Mouse (Mus musculus) cerebellum, adult 8-10 months (tissue): ENCODE results near the gene Ptprg.

ENCODE experiments used
- DNase-seq: peaks from one replicate; pipeline ENCODE4 v3.0.0; 2022

The Ptprg gene

DNA sequence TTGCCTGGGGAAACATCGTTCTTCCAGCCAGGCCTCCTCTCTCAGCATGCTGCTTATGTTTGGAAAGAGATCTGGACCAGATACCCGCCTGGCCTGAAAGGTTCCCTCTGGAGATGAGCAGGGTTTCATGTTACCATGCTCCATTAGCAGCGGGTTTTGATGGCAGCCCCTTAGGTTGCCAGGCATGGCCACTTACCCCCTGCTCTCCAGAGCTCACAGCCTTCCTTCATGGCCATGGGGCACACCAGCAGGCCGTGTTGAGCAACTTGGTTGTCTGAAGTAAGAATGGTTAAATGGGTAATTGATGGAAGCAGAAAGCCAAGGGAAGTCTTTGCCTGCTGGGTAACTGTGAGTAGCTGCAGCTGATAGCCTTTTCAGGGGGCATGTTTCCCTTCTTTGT, 274.8 kb downstream of the Ptprg start:
- DNase-seq: no peak

DNA sequence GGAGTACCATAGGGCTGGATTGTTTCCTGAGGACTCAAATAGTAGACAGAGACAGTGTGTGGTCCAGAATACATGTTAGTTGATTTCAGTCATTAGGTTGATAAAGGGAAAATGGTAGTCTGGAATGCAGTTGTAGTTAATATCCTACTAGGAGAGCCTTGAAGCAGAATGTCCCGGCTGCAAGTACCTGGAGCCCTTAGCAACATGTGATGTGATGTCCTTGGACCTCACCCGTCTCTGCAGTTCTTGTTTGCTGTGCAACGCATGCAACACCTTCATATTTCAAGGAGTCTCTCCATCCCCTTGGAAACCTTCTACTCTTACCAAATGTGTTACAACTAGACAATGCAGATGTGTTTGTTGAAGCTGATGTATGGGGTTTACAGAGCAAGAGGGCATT, 280.3 kb downstream of the Ptprg start:
- DNase-seq: no peak

DNA sequence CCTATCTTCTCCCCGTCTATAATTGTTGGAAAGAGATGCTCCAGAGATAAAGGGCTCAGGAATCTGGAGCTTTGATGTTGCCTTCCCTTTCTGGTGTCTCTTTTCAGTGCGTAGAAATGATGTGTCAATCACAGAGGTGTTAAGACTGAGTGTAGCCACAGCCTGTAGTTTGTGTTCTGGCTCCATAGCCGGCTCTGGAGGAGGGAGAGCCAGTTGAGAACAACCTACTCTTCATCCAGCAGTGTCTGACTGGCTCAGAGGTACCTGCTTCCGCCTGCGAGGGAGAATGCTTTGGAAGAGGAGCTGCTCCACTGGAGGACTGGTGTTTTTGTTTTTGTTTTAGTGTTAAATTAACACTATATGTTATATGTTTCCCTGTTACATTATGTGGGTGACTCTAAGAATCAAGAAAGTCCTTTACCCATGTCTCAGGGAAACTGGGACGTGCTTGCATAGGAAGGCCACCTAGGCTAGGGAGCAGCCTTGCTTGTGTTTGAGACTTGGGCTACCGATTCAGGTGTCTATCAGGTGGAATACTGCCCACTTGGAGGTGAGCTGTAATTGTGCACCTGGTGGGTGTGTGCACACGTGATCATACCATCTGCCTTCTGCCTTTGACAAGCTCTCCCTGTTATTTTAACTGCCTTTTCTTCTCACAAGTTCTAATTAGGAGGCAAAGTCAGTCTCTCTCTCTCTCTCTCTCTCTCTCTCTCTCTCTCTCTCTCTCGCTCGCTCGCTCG, 282.5 kb downstream of the Ptprg start:
- no peak for DNase-seq

DNA sequence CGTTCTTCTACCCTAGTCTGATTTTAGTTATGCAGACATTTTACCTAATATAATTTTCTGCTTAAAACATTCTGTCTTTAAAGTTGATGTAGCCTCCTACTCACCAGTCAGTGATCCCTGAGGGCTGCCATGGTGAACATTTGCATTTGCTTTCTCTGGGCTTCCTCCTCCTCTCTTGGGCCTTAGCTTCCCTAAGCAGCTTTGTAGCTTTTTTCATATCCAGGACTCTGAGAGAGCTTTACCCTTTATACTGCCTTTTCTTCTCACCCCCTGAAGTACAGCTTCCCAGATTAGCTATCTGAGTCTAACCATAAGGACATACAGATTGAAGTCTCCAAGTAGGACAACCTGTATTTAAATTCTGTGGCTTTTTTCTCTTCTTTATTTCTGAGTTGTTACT, 284.4 kb downstream of the Ptprg start:
- DNase-seq: no peak

DNA sequence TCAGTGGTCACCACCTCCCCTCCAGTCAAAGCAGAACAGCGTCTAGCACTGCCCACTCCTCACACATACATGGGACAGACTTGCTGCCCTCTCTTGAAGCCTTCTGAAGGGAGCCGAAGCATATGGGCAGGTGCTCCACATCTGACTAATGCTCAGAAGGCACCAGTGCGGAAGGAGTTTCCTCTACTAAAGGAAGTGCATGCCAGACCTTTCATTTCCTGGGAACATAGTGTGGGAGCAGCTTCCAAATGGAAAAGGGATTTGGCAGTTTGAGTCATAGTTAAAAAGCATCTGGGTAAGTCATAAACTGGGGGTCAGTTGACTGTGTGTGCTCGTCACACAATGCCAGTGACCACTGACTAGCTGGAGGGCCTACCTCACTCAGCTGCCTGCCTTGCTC, 288.3 kb downstream of the Ptprg start:
- DNase-seq: no peak

DNA sequence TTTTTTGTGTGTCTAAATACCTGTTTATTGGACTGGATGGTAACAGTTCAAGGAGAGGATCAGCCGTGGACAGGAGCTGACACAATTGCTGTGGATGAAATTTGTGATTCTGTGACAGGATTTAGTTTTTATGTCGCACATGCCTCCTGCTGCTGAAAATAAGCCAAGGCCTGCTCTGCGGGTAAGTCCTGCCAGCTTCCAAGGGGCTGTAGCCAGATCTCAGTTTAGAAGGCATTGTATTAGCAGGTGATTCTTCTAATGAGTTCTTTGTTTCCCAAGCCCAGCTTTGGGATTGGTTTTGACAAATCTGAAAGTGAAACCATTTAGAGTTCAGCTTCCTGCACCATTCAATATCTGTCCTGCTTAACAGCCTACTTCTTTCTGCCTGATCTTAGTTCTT, 299.6 kb downstream of the Ptprg start:
- peak; percentile 50 for DNase-seq

DNA sequence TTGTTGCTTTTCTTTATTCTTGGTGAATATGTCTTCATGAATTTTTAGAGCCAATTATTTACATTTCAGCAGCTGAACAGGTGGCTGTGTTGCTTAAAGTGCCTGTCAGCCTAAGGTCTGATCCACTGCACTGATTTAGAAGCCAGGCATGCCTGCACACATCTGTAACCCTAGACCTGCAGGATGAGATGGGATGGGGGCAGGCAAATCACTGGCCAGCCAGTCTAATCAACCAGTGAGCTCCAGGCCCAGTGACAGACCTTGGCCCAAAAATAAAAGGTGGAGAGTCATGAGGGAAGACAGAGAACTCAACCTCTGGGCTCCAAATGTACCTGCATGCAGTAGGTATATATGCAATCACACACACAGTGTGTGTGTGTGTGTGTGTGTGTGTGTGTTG, 302.2 kb downstream of the Ptprg start:
- no peak for DNase-seq

DNA sequence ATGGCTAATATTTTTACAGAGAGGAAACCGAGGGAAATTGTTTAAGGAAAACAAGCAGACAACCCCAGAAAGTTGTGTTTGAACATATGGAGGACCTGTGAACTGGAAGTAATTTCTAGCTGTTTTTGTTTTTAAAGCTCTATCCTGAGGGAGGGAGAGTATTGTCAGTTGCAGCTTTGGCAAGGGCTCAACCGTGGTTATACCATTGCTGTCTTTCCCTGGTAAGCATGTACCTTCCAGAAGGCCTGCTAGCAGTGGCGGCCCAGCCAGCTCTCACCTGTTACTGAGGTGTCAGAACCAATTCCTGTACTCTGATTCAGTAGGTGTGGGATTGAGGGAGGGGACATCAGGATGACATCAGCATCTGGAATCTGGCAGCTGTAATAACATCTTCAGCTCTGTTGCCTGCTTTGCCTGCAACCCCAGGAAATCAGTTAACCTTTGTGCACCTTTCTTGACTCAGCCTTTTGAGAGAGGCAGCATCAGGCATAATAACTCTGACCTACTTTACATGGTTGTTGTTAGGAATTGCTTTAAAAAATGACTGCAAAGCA, 304.7 kb downstream of the Ptprg start:
- DNase-seq: peak; percentile 11

DNA sequence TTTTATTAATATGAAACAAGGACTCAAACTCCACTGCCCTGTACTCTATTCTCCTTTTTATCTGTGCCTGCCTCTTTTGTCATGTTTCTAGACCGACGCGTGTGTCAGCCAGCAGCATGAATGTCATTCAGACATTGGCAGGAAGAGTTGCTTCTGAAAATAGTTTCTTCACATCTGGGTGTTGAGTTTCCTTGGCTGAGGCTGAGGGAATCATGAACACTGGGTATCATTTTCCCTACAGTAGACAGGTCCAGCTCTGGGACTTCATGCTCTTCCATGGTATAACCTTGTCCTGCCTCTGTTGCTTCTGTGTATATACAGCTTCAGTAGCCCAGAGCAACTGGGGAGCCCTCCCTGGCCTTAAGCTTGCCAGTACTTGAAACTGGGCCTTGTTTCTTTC, 310.0 kb downstream of the Ptprg start:
- DNase-seq: no peak

DNA sequence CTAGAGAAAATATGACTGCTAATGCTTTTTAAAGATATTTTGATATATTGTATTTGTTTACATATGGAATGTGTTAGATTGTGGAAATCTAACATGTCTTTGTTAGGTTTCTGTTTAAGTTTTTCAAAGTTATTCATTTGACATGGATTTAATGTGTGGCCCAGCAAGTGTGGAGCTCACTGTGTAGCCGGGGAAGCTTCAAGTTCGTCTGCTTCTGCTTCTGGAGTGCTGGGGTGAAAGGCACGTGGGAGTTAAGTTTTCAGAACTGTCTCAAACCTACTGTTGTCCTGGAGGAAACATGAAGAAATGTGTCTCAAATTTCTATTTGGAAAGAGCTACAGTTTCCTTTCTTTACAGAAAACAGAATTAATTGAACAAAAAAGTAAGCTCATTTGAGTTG, 311.5 kb downstream of the Ptprg start:
- no peak for DNase-seq

DNA sequence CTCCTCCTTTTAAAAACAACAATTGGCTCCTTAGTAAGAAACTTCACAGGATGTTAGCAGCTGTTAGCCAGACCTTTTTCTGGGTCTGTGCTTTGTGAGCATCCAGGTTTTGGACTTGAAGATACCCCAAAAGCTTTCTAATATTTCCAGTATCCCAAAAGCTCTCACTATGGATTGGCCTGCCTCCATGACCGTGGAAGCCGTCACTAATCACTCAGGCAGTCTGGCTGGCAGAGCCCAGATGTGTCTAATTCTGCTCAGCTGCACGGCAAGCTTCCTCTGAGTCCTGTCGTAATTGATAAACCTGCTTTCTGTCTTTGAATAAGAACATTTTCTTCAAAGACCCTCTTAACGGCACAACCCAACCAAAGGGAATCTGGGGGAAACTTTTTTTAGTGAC, 312.0 kb downstream of the Ptprg start:
- DNase-seq: no peak

DNA sequence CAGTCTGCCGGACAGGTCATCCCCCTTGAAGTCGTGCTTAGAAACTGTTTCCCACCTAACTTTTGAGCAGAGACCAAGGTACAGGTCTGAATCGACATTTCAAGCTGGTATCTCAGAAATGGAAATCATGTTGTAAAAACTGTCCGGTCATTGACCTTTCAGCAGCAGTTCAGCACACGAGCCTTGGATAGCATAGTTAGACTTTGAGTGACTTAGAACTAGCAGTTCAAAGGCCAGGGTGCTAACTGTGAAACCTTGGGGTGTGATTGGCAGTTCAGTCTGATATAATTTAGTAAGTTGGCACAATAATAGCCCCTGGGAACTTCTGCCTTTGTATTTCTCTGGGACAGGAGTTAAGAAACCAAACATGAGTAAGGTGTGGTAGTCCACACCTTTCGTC, 312.5 kb downstream of the Ptprg start:
- DNase-seq: no peak

DNA sequence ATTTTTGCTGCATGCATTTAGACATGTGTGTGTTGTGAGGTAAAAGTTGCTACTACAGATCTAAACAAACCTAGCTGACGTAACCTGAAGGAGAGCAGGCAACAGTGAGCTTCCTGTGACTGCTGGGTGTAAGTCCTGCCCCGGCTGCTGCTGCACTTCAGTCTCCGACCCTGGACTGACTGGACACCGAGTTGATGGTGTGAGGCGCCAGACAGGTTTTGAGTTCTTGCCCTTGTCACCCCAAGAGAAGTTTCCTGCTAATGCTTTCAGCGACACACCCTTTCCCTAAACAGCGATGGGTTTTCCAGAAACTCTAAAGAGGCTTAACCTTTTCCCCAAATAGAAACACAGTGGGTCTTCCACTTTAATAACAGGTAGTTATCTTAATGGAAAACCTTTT, 313.1 kb downstream of the Ptprg start:
- no peak for DNase-seq

DNA sequence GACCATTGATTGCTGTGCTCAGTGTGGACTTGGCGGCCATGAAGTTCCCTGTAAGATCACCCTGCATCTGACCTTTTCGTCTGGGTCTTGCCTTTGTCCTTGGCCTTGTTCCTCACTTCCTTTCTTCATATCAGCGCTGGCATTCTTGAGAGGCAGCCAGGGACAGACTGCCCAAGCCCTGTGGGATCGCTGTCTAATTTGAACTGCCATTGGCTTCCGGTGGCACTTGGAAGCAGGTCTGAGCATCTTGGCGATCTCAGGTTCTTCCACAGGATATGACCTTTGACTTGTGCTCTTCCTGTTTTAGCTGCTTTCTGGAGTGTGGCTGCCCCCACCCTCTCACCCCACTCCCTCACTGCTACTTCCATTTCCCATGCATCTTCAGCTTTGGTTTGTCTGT, 315.3 kb downstream of the Ptprg start:
- no peak for DNase-seq

DNA sequence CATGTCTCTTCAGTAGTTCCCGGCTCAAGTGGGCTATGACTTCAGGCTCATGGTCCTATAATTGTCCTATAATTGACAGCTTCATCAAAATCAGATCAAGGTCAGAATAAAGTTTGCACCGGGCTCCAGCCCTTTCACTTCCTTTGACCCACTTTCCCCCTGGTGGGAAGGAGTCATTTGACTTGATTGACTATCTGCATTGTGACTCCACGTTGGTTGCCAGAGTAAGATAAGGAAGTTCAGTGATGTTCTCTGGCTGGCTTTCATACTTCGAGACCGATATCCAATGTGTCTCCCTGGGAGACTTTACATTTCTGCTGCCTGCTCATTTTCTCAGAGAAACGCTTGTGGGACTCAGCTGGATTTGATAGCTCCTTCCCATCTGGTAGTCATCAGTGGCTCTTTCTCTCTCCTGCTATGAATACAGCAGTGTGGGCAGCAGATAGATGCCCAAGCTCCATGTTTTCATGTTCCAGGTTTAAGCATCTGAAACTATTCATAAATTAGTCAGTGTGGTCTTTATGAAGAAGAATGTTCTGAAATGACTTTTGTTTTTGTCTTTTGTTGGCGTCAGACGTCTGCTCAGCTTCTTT, 318.5 kb downstream of the Ptprg start:
- DNase-seq: no peak

DNA sequence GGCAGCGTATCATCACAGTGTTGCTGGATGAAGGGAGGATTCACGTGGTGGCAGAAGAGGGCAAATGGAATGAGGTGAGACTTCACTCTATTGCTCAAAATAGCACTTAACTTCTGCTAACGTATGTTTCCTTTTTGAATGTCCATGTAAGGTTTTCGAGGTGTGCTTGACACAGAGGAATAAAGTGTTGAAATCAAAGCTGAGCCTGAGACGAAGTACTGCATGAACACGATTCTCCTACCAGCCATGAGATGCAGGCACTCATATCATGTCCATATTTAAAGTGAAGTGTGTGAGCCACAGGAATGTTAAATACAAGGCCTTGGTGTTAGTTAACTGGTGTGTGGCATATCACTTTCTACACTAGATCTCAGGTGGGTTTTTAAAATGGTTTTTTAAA, 320.9 kb downstream of the Ptprg start:
- DNase-seq: no peak

DNA sequence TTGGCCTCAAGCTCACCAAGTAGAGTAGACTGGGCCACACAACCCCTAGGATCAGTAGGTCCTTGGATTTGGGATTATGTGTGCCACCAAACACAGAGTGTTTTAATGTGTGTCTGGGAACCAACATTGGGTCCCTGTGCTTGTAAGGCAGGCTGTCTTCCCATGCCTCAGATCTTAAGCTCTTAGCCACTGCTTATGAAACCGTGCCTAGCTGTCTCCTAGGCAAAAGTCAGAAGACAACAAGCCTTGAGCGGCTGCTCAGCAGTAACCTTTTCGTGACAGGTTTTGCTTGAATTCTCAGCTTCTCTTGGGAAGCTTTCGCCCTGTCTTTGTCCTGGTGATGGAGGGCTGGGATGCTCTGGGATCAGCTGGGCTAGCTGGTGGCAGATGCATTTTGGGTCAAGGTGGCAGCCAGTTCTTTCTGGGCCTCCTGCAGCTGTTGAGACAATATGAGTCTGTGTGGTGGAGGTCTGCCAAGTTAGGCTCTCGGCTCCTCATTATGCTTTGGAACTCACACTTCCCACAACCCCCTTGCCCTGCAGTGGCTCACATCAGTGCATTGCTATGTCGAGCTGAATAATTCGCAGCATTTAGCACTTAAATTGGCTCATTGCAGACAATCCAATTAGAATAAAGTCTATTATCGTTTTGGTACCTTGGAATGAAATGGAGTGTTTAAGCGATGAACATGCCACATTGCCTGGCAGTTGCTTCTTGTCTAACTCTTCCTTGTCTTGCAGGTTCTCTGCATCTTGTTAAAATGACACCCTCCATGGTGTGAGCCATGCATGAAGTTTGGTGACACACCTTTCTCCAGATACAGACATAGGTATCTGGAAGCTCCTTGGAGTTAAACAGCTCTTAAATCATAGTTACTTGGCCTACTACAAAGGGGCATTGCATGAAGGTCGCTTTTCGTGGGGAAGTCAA, 321.9 kb downstream of the Ptprg start:
- DNase-seq: no peak

DNA sequence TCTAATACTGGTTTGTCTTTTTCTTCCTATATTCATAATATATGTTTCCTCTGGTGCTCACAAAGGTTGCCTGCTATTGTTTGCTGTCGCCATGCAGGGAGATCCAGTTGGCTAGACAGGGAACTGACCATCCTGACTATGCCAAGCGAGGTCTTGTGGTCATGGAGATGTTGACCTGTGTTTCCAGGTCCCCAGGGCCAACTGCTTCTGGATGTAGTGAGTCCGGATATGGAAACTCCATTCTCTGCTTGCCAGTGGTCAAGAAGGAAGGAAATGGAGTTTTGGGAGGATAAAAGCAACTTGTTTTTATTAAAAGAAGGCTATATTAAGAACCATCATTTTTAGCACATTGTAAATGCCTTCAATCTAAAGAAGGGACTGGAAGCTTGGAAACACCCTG, 327.8 kb downstream of the Ptprg start:
- no peak for DNase-seq

DNA sequence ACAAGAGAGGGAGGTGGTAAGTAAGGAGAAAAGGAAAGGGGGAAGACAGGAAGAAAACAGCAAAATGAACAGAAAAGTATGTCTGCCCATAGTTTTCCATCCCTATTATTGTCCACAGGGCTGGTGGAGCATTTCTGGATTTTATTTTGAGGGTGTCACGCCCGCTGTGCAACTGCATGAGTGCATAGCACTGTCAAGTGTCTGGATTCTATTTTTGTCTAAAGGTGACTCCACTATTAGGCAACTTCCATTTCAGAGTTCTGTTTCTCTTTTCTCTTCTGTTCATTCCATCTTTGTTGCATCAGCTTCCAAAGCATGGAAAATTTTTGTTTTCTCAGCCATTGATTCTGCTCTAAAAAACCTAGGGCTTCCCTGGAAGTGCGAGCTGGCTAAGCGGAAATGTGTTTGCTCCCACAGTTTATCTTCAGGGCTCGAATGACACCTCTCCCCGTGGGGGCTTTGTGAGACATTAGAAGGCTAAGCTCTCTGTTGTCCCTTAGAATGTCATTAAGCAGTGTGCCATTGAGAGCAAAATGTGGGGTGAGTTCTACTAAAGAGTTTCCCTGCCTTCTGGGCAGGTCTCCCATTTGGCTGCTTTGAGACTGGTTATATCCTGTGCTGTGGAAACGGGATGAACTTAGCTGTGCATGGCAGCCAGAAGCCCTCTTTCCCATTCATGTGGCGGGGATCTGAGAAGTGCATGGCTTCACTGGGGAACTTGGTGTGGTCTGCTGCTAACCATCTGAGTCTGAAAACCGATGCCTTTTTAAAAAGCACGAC, 330.0 kb downstream of the Ptprg start:
- DNase-seq: no peak

DNA sequence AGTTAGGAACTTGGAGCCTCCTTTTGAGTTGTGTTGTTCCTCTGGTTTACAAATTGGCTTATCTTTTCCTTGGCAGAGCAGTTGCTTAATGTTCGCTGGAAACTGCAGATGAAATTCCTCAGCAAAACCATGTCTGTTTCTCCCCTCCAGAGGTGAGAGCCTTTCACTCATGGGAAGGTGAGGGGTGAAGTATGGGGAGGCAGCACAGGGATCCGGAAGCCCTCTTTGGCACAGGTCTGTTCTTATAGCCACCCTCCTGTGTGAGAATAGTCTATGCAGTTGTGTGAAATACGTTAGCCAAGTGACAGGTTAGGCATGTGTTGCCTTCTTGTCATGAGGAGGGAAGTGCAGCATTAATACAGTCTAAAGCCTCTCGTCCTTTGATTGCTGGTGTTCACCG, 330.7 kb downstream of the Ptprg start:
- DNase-seq: no peak

DNA sequence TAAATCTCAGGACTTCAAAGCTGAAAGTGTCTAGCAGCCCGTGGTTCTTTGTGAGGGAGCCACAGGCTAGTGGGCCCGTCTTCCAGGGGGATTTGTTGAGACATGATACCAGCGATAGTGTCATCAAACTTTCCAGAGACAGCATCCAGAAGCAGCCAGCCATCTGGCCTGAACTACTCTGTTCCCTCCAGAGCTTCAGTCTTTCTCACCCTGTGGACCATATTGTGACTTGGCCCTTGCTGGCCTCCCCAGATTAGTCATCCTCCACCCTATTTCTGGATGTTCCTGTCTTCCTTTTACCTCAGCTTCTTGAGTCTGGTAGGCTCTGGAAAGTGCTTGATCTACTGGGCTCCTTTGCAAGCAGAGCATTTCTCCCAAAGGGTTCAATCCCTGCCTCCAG, 333.1 kb downstream of the Ptprg start:
- DNase-seq: no peak

DNA sequence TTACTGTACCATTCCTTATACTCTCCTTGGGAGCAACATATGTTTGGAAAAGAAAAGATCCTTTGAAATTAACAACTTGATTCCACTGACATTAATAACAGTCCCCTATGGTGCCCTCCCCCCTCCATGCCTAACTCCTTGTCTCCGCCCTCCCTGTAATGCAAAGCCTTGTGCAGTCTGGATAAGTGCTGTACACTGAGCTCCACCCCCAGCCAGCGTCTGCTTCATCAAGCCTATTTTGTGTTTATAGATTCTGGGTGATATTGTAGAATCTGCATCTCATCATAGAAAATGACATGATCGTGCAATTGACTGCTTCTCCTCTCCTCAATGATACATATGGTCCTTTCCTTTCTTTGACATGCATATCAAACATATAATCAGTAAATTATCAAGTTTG, 337.6 kb downstream of the Ptprg start:
- no peak for DNase-seq

DNA sequence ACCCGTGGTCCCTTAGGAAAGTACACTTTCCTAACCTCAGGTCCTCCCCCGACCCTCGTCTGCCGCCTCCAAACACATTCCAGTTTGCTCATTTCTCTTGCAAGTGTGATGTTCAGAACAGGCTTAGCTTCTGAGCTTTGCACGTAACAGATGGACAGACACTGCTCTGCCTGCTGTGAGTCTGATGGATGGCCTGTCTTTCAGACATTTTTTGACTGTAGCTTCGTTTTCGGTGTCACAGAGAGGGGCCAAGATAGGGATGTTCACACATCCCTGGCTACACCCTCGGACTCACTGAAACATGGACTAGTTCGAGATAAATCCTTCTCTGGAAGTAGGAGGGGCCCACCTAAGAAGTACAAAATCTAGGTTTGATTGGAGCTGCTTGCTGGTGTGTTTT, 339.3 kb downstream of the Ptprg start:
- no peak for DNase-seq
